Mouse (Mus musculus) midbrain, embryonic 15.5 days (tissue): ENCODE measurements around the gene Slc25a42. TPM values are rescaled to one million over a fixed set of nuclear protein-coding genes. Genes with fewer than 3 reads are reported as not detected.
"Not testable (repeated sequence)": the region's sequence is repeated elsewhere in the genome, so short reads cannot be mapped to it uniquely, and the experiment has no call there.

Experiments used
- ATAC-seq: fragments of 200-750 bp; cut with Nextera tagmentation; replicated peaks from 2 replicates; pipeline ENCODE4 v1.8.0; 2017; ENCODE audit warnings: moderate TSS enrichment
- H3K27ac ChIP-seq: fragments of 300-500 bp; sonication (generic); 2 replicates; pipeline ENCODE4 v1.5.1; 2015; ENCODE audit warnings: mild to moderate bottlenecking, inconsistent platforms
- H3K27me3 ChIP-seq: fragments of 300-500 bp; sonication (generic); replicated peaks from 2 replicates; pipeline ENCODE4 v1.6.1; 2015; ENCODE audit warnings: inconsistent platforms
- H3K36me3 ChIP-seq: fragments of 300-500 bp; sonication (generic); replicated peaks from 2 replicates; pipeline ENCODE4 v1.6.1; 2015; ENCODE audit warnings: inconsistent platforms
- H3K4me1 ChIP-seq: fragments of 300-500 bp; sonication (generic); 2 replicates; pipeline ENCODE4 v1.6.1; 2015; ENCODE audit warnings: inconsistent platforms
- H3K4me2 ChIP-seq: fragments of 300-500 bp; sonication (generic); 2 replicates; pipeline ENCODE4 v1.6.1; 2015; ENCODE audit warnings: inconsistent platforms, mild to moderate bottlenecking, moderate library complexity
- H3K4me3 ChIP-seq: fragments of 300-500 bp; sonication (generic); 2 replicates; pipeline ENCODE4 v1.5.1; 2015; ENCODE audit warnings: mild to moderate bottlenecking, inconsistent platforms
- H3K9ac ChIP-seq: fragments of 300-500 bp; sonication (generic); 2 replicates; pipeline ENCODE4 v1.6.1; 2015; ENCODE audit warnings: mild to moderate bottlenecking, inconsistent platforms
- H3K9me3 ChIP-seq: fragments of 300-500 bp; sonication (generic); 2 replicates; pipeline ENCODE4 v1.6.1; 2016; ENCODE audit warnings: inconsistent platforms
- WGBS: fragments of 180-500 bp; shearing (Covaris S2); methylation state at CpG from one replicate; pipeline ENCODE4 v1.1.7; 2015; ENCODE audit warnings: mixed read lengths; 5-methylcytosine and 5-hydroxymethylcytosine counted together
- polyA plus RNA-seq: library from polyadenylated mRNA; unstranded; fragments of >200 nt; fragmentation: Nextera tagmentation; extraction: Ambion mirVana; gene quantifications from 2 replicates; pipeline ENCODE4 v1.2.1, GENCODE M21; 2015

The Slc25a42 gene
- polyA plus RNA-seq, 1 experiment from 2014 or later = 10.9 TPM

GRCm38 (mm10) chr8:70230837-70231236 is 18.7 kb upstream of the Slc25a42 start:
- Histone ChIP-seq H3K9ac (no peak overlapping the region), H3K4me3 (no peak overlapping the region), H3K27me3 (no peaks in the 10 kb centered on the region), H3K4me1 (peaks cover 28% of the 10 kb centered on the region), H3K36me3 (peaks cover 23% of the 10 kb centered on the region), H3K4me2 (no peak overlapping the region), H3K27ac (no peak overlapping the region), H3K9me3 (no peaks in the 10 kb centered on the region)
- WGBS = 90% methylated on average over 9 of the region's 9 CpGs
- no peak for ATAC-seq

GRCm38 (mm10) chr8:70227997-70228396 is 15.9 kb upstream of the Slc25a42 start:
- Histone ChIP-seq H3K4me1 (peaks cover 13% of the 10 kb centered on the region), H3K4me2 (no peak overlapping the region), H3K27ac (no peak overlapping the region), H3K9me3 (no peaks in the 10 kb centered on the region), H3K4me3 (no peak overlapping the region), H3K27me3 (no peaks in the 10 kb centered on the region), H3K9ac (no peak overlapping the region), H3K36me3 (peaks cover 48% of the 10 kb centered on the region)
- WGBS = 21% methylated on average over 4 of the region's 4 CpGs
- no peak for ATAC-seq

GRCm38 (mm10) chr8:70223341-70223740 is 11.2 kb upstream of the Slc25a42 start:
- Histone ChIP-seq H3K27ac (no peak overlapping the region), H3K9me3 (no peaks in the 10 kb centered on the region), H3K27me3 (no peaks in the 10 kb centered on the region), H3K9ac (no peak overlapping the region), H3K4me1 (no peaks in the 10 kb centered on the region), H3K36me3 (peaks cover 43% of the 10 kb centered on the region), H3K4me2 (no peak overlapping the region), H3K4me3 (no peak overlapping the region)
- no peak for ATAC-seq
- WGBS = 44% methylated on average over 6 of the region's 6 CpGs

GRCm38 (mm10) chr8:70222041-70222440 is 9.9 kb upstream of the Slc25a42 start:
- Histone ChIP-seq H3K4me1 (no peaks in the 10 kb centered on the region), H3K4me2 (no peak overlapping the region), H3K4me3 (no peak overlapping the region), H3K27ac (no peak overlapping the region), H3K36me3 (peaks cover 43% of the 10 kb centered on the region), H3K9ac (no peak overlapping the region), H3K9me3 (no peaks in the 10 kb centered on the region), H3K27me3 (no peaks in the 10 kb centered on the region)
- WGBS = 94% methylated on average over 12 of the region's 12 CpGs
- ATAC-seq = no peak

- H3K27me3 ChIP-seq = no peaks in the 10 kb centered on the region
- WGBS = 96% methylated on average over 3 of the region's 3 CpGs
- no peak overlapping the region for H3K4me3 ChIP-seq
- H3K9ac ChIP-seq = no peak overlapping the region
- H3K36me3 ChIP-seq = peaks cover 43% of the 10 kb centered on the region
- H3K4me1 ChIP-seq = no peaks in the 10 kb centered on the region
- H3K9me3 ChIP-seq = no peaks in the 10 kb centered on the region
- H3K27ac ChIP-seq = no peak overlapping the region
- ATAC-seq = no peak
- no peak overlapping the region for H3K4me2 ChIP-seq
These were observed 8.8 kb upstream of the Slc25a42 start for GRCm38 (mm10) chr8:70220911-70221310.

- no peak overlapping the region for H3K9ac ChIP-seq
- H3K36me3 ChIP-seq = peaks cover 40% of the 10 kb centered on the region
- H3K9me3 ChIP-seq = no peaks in the 10 kb centered on the region
- 73% methylated on average over 8 of the region's 8 CpGs for WGBS
- H3K4me2 ChIP-seq = no peak overlapping the region
- no peaks in the 10 kb centered on the region for H3K4me1 ChIP-seq
- H3K27me3 ChIP-seq = no peaks in the 10 kb centered on the region
- no peak for ATAC-seq
- no peak overlapping the region for H3K27ac ChIP-seq
- H3K4me3 ChIP-seq = no peak overlapping the region
These were observed 8.2 kb upstream of the Slc25a42 start for GRCm38 (mm10) chr8:70220236-70220840.

- Histone ChIP-seq H3K4me1 (no peaks in the 10 kb centered on the region), H3K27me3 (no peaks in the 10 kb centered on the region), H3K27ac (no peak overlapping the region), H3K4me3 (no peak overlapping the region), H3K9ac (no peak overlapping the region), H3K4me2 (no peak overlapping the region), H3K36me3 (peaks cover 28% of the 10 kb centered on the region), H3K9me3 (no peaks in the 10 kb centered on the region)
- ATAC-seq = peak; percentile 44; the same call in 1 of the 2 replicates
- 58% methylated on average over 5 of the region's 5 CpGs for WGBS
These were observed 7.1 kb upstream of the Slc25a42 start for GRCm38 (mm10) chr8:70219107-70219684.

- H3K4me2 ChIP-seq = no peak overlapping the region
- no peaks in the 10 kb centered on the region for H3K9me3 ChIP-seq
These were observed 5.3 kb upstream of the Slc25a42 start for GRCm38 (mm10) chr8:70217441-70217840.

GRCm38 (mm10) chr8:70216566-70216965 is 4.5 kb upstream of the Slc25a42 start:
- H3K36me3 ChIP-seq = peaks cover 4% of the 10 kb centered on the region; the same call in 1 of the 2 replicates
- WGBS = 57% methylated on average over 1 of the region's 1 CpGs
- ATAC-seq = no peak

More at GRCm38 (mm10) chr8:70217441-70217840, 5.3 kb upstream of the Slc25a42 start:
- no peak for ATAC-seq
- H3K4me1 ChIP-seq = peaks cover 5% of the 10 kb centered on the region
- no peak overlapping the region for H3K27ac ChIP-seq
- no peak overlapping the region for H3K9ac ChIP-seq
- H3K4me3 ChIP-seq = no peak overlapping the region
- H3K27me3 ChIP-seq = no peaks in the 10 kb centered on the region
- H3K36me3 ChIP-seq = peaks cover 12% of the 10 kb centered on the region

GRCm38 (mm10) chr8:70216161-70216560 is 4.1 kb upstream of the Slc25a42 start:
- H3K4me2 ChIP-seq, H3K9ac ChIP-seq, H3K27me3 ChIP-seq, H3K4me3 ChIP-seq, H3K9me3 ChIP-seq, H3K27ac ChIP-seq, ATAC-seq, H3K36me3 ChIP-seq: not testable (repeated sequence)
- H3K4me1 ChIP-seq = peaks cover 11% of the 10 kb centered on the region
- WGBS = 71% methylated on average over 3 of the region's 3 CpGs

More at GRCm38 (mm10) chr8:70216566-70216965, 4.5 kb upstream of the Slc25a42 start:
- H3K4me3 ChIP-seq = no peak overlapping the region
- H3K4me1 ChIP-seq = peaks cover 7% of the 10 kb centered on the region
- no peaks in the 10 kb centered on the region for H3K27me3 ChIP-seq
- no peak overlapping the region for H3K4me2 ChIP-seq
- no peaks in the 10 kb centered on the region for H3K9me3 ChIP-seq
- no peak overlapping the region for H3K27ac ChIP-seq
- H3K9ac ChIP-seq = no peak overlapping the region

- Histone ChIP-seq H3K4me2 (no peak overlapping the region), H3K4me3 (no peak overlapping the region), H3K36me3 (no peaks in the 10 kb centered on the region), H3K9me3 (no peaks in the 10 kb centered on the region), H3K9ac (no peak overlapping the region), H3K27ac (no peak overlapping the region), H3K4me1 (peaks cover 22% of the 10 kb centered on the region), H3K27me3 (peaks cover 11% of the 10 kb centered on the region)
- WGBS = 78% methylated on average over 5 of the region's 5 CpGs
- ATAC-seq = no peak
These were observed 3.0 kb upstream of the Slc25a42 start for GRCm38 (mm10) chr8:70215092-70215491.

- Histone ChIP-seq H3K4me3 (no peak overlapping the region), H3K36me3 (no peaks in the 10 kb centered on the region), H3K4me2 (no peak overlapping the region), H3K27me3 (peaks cover 12% of the 10 kb centered on the region), H3K9me3 (no peaks in the 10 kb centered on the region), H3K4me1 (peaks cover 23% of the 10 kb centered on the region), H3K9ac (no peak overlapping the region), H3K27ac (no peak overlapping the region)
- no peak for ATAC-seq
- WGBS = 75% methylated on average over 3 of the region's 3 CpGs
These were observed 2.3 kb upstream of the Slc25a42 start for GRCm38 (mm10) chr8:70214411-70214810.

- Histone ChIP-seq H3K9me3 (no peaks in the 10 kb centered on the region), H3K9ac (peak overlapping the region; percentile 59), H3K36me3 (no peaks in the 10 kb centered on the region), H3K4me2 (peak overlapping the region; percentile 92), H3K27ac (peak overlapping the region; percentile 72; the same call in 1 of the 2 replicates), H3K4me3 (peak overlapping the region; percentile 57), H3K27me3 (peaks cover 12% of the 10 kb centered on the region), H3K4me1 (peaks cover 23% of the 10 kb centered on the region)
- ATAC-seq = no peak
- 3% methylated on average over 31 of the region's 31 CpGs for WGBS
These were observed 386 bp downstream of the Slc25a42 start for GRCm38 (mm10) chr8:70211726-70212111.
